Mouse (Mus musculus) embryonic facial prominence, embryonic 10.5 days (tissue): Measurements from ENCODE around the gene Gpr55. TPM values are rescaled to one million over a fixed set of nuclear protein-coding genes. Genes with fewer than 3 reads are reported as not detected.
"Not testable (repeated sequence)": the region's sequence is repeated elsewhere in the genome, so short reads cannot be mapped to it uniquely, and the experiment has no call there.

Experiments used
- DNase-seq: peaks from one replicate; pipeline ENCODE4 v3.0.0-alpha.2; 2017; ENCODE audit warnings: low spot score
- H3K27ac ChIP-seq: fragments of 300-500 bp; sonication (generic); replicated peaks from 2 replicates; pipeline ENCODE4 v1.5.1; 2016; ENCODE audit warnings: mild to moderate bottlenecking
- H3K27me3 ChIP-seq: fragments of 300-500 bp; sonication (generic); replicated peaks from 2 replicates; pipeline ENCODE4 v1.6.1; 2016; ENCODE audit warnings: low read depth, mild to moderate bottlenecking; ENCODE audit not compliant: poor library complexity, severe bottlenecking
- H3K36me3 ChIP-seq: fragments of 300-500 bp; sonication (generic); replicated peaks from 2 replicates; pipeline ENCODE4 v1.6.1; 2016; ENCODE audit warnings: mild to moderate bottlenecking, moderate library complexity
- H3K4me1 ChIP-seq: fragments of 300-500 bp; sonication (generic); 2 replicates; pipeline ENCODE4 v1.6.1; 2016
- H3K4me3 ChIP-seq: fragments of 300-500 bp; sonication (generic); 2 replicates; pipeline ENCODE4 v1.5.1; 2016; ENCODE audit warnings: mild to moderate bottlenecking, moderate library complexity
- H3K9me3 ChIP-seq: fragments of 300-500 bp; sonication (generic); 2 replicates; pipeline ENCODE4 v1.6.1; 2016; ENCODE audit warnings: mild to moderate bottlenecking
- WGBS: fragments of 180-500 bp; shearing (Covaris S2); methylation state at CpG from one replicate; pipeline ENCODE4 v1.1.7; 2016; 5-methylcytosine and 5-hydroxymethylcytosine counted together
- polyA plus RNA-seq: library from polyadenylated mRNA; unstranded; fragments of >200 nt; fragmentation: Nextera tagmentation; extraction: Ambion mirVana; gene quantifications from 2 replicates; pipeline ENCODE4 v1.2.1, GENCODE M21; 2016

Gpr55 gene
- not detected in 2 replicates for polyA plus RNA-seq

DNA sequence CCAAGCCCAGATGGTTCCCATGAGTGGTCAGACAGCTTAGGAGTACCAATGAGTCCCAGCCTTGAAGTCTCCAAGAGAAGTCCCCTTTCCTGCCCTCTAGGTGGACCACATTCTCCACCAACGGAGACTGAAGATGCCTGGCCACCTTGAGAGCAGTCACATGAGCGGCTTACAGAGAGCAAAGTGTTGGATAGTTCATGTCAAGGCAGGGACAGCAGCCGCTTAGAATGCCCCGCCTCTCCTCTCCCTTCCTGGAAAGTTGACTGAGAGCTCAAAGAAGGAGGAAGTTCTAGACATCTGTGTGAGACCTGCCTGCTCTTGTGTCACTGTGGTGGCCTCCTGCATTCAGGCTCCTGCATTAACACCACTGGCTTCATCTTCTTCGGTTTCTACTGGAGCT, at the start of gene Gpr55:
Gpr55 (minus strand) TSS at position 135 of the 400 bp plus-strand sequence.
- no peak within 1 kb of the TSS for H3K4me3 ChIP-seq
- H3K27ac ChIP-seq = no peak within 1 kb of the TSS
- no peaks in the 10 kb centered on the region for H3K36me3 ChIP-seq
- H3K9me3 ChIP-seq = no peaks in the 10 kb centered on the region
- WGBS = 80% methylated on average over 5 of the region's 5 CpGs
- H3K4me1 ChIP-seq = 0 out of 2 replicates have a peak, but pooled peaks cover 7% of the 10 kb centered on the region
- no peaks in the 10 kb centered on the region for H3K27me3 ChIP-seq
- no peak for DNase-seq

DNA sequence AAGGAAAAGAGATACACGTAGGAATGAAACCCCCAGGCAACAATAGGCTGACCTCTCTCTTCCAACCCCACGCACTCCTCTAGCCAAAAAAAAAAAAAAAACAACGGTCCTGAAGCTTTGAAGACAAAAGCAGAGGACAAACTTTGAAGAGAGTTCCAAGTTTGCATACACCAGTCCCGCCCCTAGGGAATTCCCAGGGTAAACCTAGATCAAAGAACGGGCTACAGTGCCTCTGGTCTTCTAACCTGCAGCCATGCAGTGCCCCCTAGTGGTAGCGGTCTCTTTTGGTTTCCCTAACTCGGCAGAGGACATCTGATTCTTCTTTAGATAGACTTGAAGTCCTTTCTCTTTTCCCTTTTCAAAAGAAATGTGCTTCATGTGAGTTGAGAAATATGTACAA, 47.0 kb upstream of the Gpr55 start:
- 2% methylated on average over 7 of the region's 7 CpGs for WGBS
- Histone ChIP-seq H3K9me3 (peaks cover 3% of the 10 kb centered on the region; the same call in 1 of the 2 replicates), H3K4me1 (no peaks in the 10 kb centered on the region), H3K36me3 (no peaks in the 10 kb centered on the region), H3K4me3 (no peak overlapping the region; the same call in 1 of the 2 replicates), H3K27me3 (0 out of 2 replicates have a peak, but pooled peaks cover 3% of the 10 kb centered on the region), H3K27ac (no peak overlapping the region)
- peak; percentile 88 for DNase-seq

DNA sequence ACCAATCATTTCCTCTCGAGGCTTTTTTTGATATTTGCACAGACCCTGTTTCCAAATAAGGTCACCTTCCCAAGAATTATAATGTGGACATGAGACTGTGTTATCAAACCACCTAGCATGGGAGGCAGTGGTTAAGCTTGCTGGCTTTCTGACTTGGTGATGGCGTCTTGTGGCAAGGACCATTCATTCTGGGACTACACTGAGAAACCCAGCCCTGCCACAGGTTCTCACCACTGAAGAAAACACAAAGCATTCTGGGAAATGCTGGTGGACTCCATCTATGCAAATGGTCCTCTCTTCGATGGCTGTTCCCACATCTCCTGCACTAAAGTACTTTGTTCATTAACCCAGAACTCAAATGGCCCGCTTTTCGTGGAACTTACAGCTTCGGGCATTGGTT, 45.2 kb upstream of the Gpr55 start:
- Histone ChIP-seq H3K9me3 (no peaks in the 10 kb centered on the region), H3K27ac (no peak overlapping the region), H3K36me3 (no peaks in the 10 kb centered on the region), H3K4me1 (0 out of 2 replicates have a peak, but pooled peaks cover 4% of the 10 kb centered on the region), H3K4me3 (no peak overlapping the region), H3K27me3 (0 out of 2 replicates have a peak, but pooled peaks cover 3% of the 10 kb centered on the region)
- WGBS = 90% methylated on average over 6 of the region's 6 CpGs
- DNase-seq = no peak

DNA sequence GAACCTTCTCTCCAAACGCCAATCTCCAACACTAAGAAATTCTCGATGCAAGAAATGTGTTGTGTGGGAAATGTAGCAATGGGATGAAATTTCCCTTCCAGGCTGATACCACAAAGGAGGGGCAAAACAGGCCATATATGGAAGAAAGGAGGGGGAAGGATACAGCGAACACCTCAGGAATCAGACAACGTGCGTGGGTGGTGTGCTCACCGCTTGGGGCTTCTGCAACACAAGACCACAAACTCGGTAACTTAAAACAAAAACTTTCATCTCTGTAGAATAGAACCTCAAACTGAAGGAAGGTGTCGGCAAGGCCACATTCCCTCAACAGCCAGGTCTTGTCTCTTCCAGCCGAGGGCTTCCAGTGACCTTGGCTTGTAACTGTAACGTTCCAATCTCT, 44.7 kb upstream of the Gpr55 start:
- Histone ChIP-seq H3K4me3 (no peak overlapping the region), H3K27me3 (0 out of 2 replicates have a peak, but pooled peaks cover 3% of the 10 kb centered on the region), H3K36me3 (no peaks in the 10 kb centered on the region), H3K4me1 (0 out of 2 replicates have a peak, but pooled peaks cover 7% of the 10 kb centered on the region), H3K9me3 (no peaks in the 10 kb centered on the region), H3K27ac (no peak overlapping the region)
- WGBS = 92% methylated on average over 10 of the region's 10 CpGs
- DNase-seq = no peak

DNA sequence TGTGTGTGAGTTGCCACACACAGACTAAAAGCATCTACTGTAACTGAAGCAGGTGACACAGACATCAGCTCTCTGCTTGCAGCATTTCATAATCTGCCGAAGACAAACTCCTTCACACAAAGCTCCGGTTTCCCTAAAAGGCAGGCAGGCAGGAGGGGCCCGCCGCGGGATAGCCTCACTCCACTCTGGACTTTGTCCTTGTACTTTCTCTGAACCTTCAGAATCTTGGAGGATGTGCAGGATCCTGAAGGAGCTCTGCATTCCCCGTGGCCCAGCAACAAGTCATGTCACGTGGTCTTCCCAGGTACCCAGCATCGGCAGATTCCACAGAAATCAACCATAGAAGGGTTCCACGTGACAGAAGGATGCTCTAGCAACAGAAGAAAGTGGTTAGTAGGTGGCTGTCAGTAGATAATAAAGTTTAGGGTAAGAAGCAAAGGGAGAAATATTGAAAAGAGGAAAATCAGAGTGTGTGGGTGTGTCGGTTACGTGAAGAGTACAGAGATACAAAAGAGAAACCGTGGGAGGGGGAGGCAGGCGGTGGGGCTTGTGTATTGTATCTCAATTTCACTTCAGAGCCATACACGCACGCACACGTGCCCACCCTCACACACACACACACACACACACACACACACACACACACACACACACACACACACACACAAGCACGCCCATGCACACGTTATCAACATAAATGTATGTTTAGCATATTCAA, 39.2 kb upstream of the Gpr55 start:
- Histone ChIP-seq H3K4me3 (no peak overlapping the region), H3K36me3 (no peaks in the 10 kb centered on the region), H3K4me1 (0 out of 2 replicates have a peak, but pooled peaks cover 7% of the 10 kb centered on the region), H3K27me3 (no peaks in the 10 kb centered on the region; the same call in 1 of the 2 replicates), H3K27ac (no peak overlapping the region), H3K9me3 (no peaks in the 10 kb centered on the region)
- DNase-seq = no peak
- 84% methylated on average over 18 of the region's 18 CpGs for WGBS

DNA sequence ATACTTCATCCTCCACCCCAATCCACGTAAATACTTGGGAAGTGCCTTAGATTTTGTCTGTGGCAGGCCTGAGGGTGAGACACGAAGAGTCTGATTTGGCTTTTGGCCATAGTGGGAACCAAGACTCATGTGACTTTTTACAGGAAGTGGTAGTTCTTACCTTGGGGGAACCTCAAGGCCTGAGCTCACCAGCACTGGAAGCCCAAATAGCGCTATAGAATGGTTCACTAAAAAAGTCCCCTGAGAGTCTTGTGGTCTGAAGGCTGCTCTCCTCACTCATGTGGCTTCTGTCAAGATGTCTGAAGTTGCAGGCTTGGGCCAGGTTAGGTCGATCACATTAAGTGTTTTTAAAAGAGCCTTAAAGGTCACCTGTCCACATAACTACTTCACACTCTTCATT, 37.2 kb upstream of the Gpr55 start:
- 0 out of 2 replicates have a peak, but pooled peaks cover 7% of the 10 kb centered on the region for H3K4me1 ChIP-seq
- H3K27me3 ChIP-seq = no peaks in the 10 kb centered on the region; the same call in 1 of the 2 replicates
- H3K36me3 ChIP-seq = no peaks in the 10 kb centered on the region
- DNase-seq = no peak
- 86% methylated on average over 4 of the region's 4 CpGs for WGBS
- no peak overlapping the region for H3K27ac ChIP-seq
- 0 out of 2 replicates have a peak, but pooled peaks cover 2% of the 10 kb centered on the region for H3K9me3 ChIP-seq
- no peak overlapping the region for H3K4me3 ChIP-seq

DNA sequence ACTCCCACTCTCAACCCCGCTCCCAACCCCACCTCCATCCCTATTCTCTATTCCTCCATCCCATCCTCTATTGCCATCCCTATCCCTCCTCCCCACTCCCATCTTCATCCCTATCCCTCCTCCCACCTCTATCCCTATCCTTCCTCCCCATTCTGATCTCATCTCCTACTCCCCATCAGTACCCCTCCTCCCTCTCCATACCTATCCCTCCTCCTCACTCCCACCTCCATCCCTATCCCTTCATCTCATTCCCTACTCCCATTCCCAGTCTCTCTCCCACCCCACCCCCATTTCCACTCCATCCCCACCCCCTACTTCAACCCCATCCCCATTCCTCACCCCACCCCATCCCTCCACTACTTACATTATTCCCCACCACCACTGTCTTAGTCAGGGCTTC, 36.4 kb upstream of the Gpr55 start:
- DNase-seq = no peak
- H3K9me3 ChIP-seq = 0 out of 2 replicates have a peak, but pooled peaks cover 2% of the 10 kb centered on the region
- H3K27ac ChIP-seq = no peak overlapping the region
- H3K27me3 ChIP-seq = no peaks in the 10 kb centered on the region; the same call in 1 of the 2 replicates
- H3K4me3 ChIP-seq = no peak overlapping the region
- 97% methylated on average over 1 of the region's 1 CpGs for WGBS
- H3K4me1 ChIP-seq = 0 out of 2 replicates have a peak, but pooled peaks cover 7% of the 10 kb centered on the region
- no peaks in the 10 kb centered on the region for H3K36me3 ChIP-seq

DNA sequence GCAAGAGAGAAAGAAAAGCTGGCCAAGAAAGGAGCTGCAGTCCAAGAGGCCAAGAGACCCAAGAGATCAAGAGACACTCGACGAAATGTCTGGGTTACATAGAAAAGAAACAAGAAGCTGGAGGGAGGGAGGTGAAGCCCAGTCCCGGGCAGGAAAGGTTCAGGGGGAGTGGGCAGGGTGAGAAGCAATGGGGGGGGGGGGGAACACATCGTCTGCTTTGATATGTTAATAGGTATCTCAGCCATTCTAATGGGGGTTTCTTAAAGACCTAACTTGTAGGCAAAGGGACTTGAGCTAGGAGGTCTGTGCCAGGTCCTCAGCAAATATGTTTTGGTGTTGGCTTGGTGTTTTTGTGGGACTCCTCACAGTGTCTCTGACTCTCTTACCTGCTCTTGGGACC, 32.7 kb upstream of the Gpr55 start:
- Histone ChIP-seq H3K36me3 (no peaks in the 10 kb centered on the region), H3K9me3 (0 out of 2 replicates have a peak, but pooled peaks cover 2% of the 10 kb centered on the region), H3K27ac (no peak overlapping the region), H3K4me3 (no peak overlapping the region), H3K4me1 (no peaks in the 10 kb centered on the region), H3K27me3 (no peaks in the 10 kb centered on the region)
- WGBS = 80% methylated on average over 4 of the region's 4 CpGs
- no peak for DNase-seq

DNA sequence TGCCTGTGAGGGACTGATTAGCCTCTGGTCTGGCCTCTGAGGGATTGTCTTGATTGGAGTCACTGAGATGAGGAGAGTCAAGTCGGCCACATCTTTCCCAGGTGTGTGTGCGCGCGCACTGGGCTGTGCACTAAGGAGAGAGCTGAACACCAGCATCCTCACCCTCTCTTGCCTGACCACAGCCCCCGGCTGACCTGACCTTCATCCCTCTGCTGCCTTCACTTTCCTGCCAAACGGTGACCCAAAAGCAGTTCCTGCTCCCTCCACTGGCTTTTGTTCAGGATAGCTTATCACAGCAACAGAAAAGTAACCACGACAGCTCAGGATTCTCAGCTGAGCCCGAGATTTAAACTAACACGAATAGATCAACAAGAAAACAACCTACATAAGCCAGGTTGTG, 31.4 kb upstream of the Gpr55 start:
- no peaks in the 10 kb centered on the region for H3K27me3 ChIP-seq
- no peak overlapping the region for H3K27ac ChIP-seq
- H3K36me3 ChIP-seq = no peaks in the 10 kb centered on the region
- H3K4me1 ChIP-seq = peaks cover 4% of the 10 kb centered on the region
- no peak for DNase-seq
- 0 out of 2 replicates have a peak, but pooled peaks cover 2% of the 10 kb centered on the region for H3K9me3 ChIP-seq
- 83% methylated on average over 9 of the region's 9 CpGs for WGBS
- no peak overlapping the region for H3K4me3 ChIP-seq

DNA sequence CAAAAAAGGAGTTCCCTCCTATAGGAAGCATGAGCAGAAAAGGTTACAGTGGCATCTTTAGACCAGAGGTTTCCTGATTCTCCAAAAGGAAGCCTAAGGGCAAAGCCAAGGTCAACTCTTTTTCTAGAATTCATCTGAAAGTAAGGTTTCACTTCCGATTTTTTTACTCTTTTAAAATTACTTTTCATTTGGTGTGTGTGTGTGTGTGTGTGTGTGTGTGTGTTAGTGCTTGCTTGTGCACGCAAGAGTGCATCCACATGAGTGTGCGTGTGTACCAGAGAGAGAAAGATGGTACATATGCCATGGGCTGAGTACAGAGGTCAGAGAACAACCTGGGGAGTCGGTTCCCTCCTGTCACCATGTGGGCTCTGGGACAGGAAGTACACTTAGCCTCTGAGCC, 28.1 kb upstream of the Gpr55 start:
- H3K4me1 ChIP-seq, H3K36me3 ChIP-seq, DNase-seq, H3K27ac ChIP-seq, H3K9me3 ChIP-seq, H3K4me3 ChIP-seq, H3K27me3 ChIP-seq: not testable (repeated sequence)
- WGBS = 84% methylated on average over 4 of the region's 4 CpGs

DNA sequence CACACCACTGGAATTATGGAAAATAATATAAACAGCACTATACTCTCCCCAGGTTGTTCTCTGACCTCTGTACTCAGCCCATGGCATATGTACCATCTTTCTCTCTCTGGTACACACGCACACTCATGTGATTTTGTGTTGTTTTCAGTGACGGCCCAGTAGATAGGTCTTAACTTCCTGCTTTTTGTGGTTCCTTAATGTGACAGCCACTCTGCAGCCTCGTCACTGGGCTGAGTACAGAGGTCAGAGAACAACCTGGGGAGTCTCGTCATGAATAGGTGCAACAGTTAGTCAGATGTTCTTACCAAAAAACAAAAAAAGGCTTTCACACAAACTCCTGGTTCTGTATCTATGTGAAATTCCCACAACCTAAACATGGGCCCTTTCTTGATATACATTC, 27.5 kb upstream of the Gpr55 start:
- Histone ChIP-seq H3K27ac (no peak overlapping the region), H3K36me3 (no peaks in the 10 kb centered on the region), H3K27me3 (no peaks in the 10 kb centered on the region), H3K4me1 (peaks cover 5% of the 10 kb centered on the region), H3K4me3 (no peak overlapping the region), H3K9me3 (no peaks in the 10 kb centered on the region)
- DNase-seq = no peak
- WGBS = 80% methylated on average over 4 of the region's 4 CpGs

DNA sequence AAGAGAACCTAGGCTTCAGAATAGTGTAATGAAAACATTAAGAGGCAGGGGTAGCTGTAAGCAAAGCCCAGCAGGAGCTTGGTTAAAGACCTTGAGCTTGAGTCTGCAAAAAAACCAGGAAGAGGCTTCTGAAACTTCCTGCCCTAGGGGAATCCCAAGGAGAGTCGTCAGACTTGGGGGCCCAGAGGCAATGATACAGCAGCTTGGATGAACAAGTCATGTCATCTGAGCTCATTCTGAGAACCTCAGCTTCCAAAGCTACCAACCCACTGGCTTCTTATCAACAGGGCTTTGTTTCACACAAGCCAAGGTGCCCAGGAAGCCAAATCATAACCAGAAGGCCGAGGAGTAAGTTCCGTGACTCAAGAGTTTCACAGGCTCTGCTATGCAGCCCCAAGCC, 25.0 kb upstream of the Gpr55 start:
- H3K27me3 ChIP-seq = no peaks in the 10 kb centered on the region
- H3K4me3 ChIP-seq = no peak overlapping the region
- WGBS = 80% methylated on average over 3 of the region's 3 CpGs
- H3K36me3 ChIP-seq = no peaks in the 10 kb centered on the region
- H3K27ac ChIP-seq = no peak overlapping the region
- DNase-seq = no peak
- H3K9me3 ChIP-seq = no peaks in the 10 kb centered on the region
- H3K4me1 ChIP-seq = peaks cover 5% of the 10 kb centered on the region

DNA sequence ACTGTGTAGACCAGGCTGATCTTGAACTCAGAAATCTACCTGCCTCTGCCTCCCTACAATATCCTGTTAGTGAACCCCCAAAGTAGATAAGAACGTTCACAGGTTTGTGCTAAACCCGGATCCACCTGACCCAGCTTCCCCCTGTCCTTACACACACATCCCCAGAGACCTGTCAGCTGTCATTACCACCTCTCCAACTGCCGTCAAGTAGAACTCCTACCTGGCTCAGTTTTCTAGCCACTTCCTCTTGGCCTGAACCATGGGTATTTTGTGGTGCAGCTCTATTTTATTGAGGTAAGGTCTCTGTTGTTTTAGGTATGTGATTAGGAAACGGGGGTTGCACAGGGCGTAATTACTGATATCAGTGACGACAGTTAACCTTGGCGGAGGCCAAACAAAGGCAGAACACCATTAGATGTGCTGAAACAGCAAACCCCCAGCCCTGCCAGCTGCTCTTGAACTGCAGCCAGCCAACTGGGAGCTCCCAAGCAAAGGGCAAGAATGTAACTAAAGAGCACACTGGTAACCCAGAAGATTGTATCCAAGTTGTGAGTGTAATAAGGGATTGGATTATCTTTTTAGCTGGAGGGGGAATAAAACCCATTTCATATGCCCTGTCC, 21.0 kb upstream of the Gpr55 start:
- WGBS = 71% methylated on average over 7 of the region's 7 CpGs
- Histone ChIP-seq H3K9me3 (no peaks in the 10 kb centered on the region), H3K27ac (no peak overlapping the region), H3K4me1 (no peaks in the 10 kb centered on the region), H3K36me3 (no peaks in the 10 kb centered on the region), H3K27me3 (no peaks in the 10 kb centered on the region), H3K4me3 (no peak overlapping the region)
- DNase-seq = no peak
